Mouse (Mus musculus): ENCODE measurements around the gene Srsf12. TPM values are rescaled to one million over a fixed set of nuclear protein-coding genes. Genes with fewer than 3 reads are reported as not detected.

The Srsf12 gene
- total and polyA plus RNA-seq, 2 experiments from 2014 or later: 0.38 TPM; not detected in 1

GRCm38 (mm10) chr4:33229639-33230038, 20.8 kb downstream of the Srsf12 start:
- ATAC-seq (ENCODE audit: insufficient read depth, low read depth): no peak
- Histone ChIP-seq H3K4me2 (ENCODE audit: low read depth, low read length) (no peak overlapping the region), H3K9ac (replicated peaks; ENCODE audit: low read depth, low read length) (no peak overlapping the region), H3K9me3 (replicated peaks; ENCODE audit: control insufficient read depth, low read length) (no peaks in the 10 kb centered on the region), H3K27me3 (ENCODE audit: control insufficient read depth, insufficient read depth, low read length) (no peaks in the 10 kb centered on the region), H3K36me3 (replicated peaks; ENCODE audit: control insufficient read depth, insufficient read depth, low read length) (no peaks in the 10 kb centered on the region), H3K4me1 (ENCODE audit: control insufficient read depth, insufficient read depth) (no peaks in the 10 kb centered on the region), H3K4me3 (ENCODE audit: low read depth, low read length) (no peak overlapping the region), H3K27ac (ENCODE audit: low read depth) (no peak overlapping the region)
- 64% methylated on average over 4 of the region's 4 CpGs for WGBS
- DNase-seq (ENCODE audit: low spot score): no peak
- TF ChIP-seq EP300 (IDR thresholded peaks at IDR 0.05; ENCODE audit: low read depth) (no peak), CTCF (IDR thresholded peaks at IDR 0.05; ENCODE audit: low read depth) (no peak)

- Histone ChIP-seq H3K36me3 (replicated peaks; ENCODE audit: control insufficient read depth, insufficient read depth, low read length) (no peaks in the 10 kb centered on the region), H3K9me3 (replicated peaks; ENCODE audit: control insufficient read depth, low read length) (no peaks in the 10 kb centered on the region), H3K4me2 (ENCODE audit: low read depth, low read length) (no peak overlapping the region), H3K4me1 (ENCODE audit: control insufficient read depth, insufficient read depth) (no peaks in the 10 kb centered on the region), H3K4me3 (ENCODE audit: low read depth, low read length) (no peak overlapping the region), H3K27me3 (ENCODE audit: control insufficient read depth, insufficient read depth, low read length) (no peaks in the 10 kb centered on the region), H3K9ac (replicated peaks; ENCODE audit: low read depth, low read length) (no peak overlapping the region), H3K27ac (ENCODE audit: low read depth) (no peak overlapping the region)
- TF ChIP-seq EP300 (IDR thresholded peaks at IDR 0.05; ENCODE audit: low read depth) (no peak), CTCF (IDR thresholded peaks at IDR 0.05; ENCODE audit: low read depth) (no peak)
- WGBS: 81% methylated on average over 18 of the region's 18 CpGs
- no peak for DNase-seq (ENCODE audit: low spot score)
- no peak for ATAC-seq (ENCODE audit: insufficient read depth, low read depth)
Observed at GRCm38 (mm10) chr4:33230881-33231280, 22.1 kb downstream of the Srsf12 start.

- ATAC-seq (ENCODE audit: insufficient read depth, low read depth) (no peak), DNase-seq (ENCODE audit: low spot score) (no peak)
Observed at GRCm38 (mm10) chr4:33242536-33242935, 33.7 kb downstream of the Srsf12 start.

GRCm38 (mm10) chr4:33243016-33243758, 34.4 kb downstream of the Srsf12 start:
- Histone ChIP-seq H3K4me1 (ENCODE audit: control insufficient read depth, insufficient read depth) (peaks cover 13% of the 10 kb centered on the region), H3K36me3 (replicated peaks; ENCODE audit: control insufficient read depth, insufficient read depth, low read length) (peaks cover 38% of the 10 kb centered on the region), H3K4me2 (ENCODE audit: low read depth, low read length) (no peak overlapping the region), H3K27me3 (ENCODE audit: control insufficient read depth, insufficient read depth, low read length) (no peaks in the 10 kb centered on the region), H3K9me3 (replicated peaks; ENCODE audit: control insufficient read depth, low read length) (no peaks in the 10 kb centered on the region), H3K9ac (replicated peaks; ENCODE audit: low read depth, low read length) (no peak overlapping the region), H3K4me3 (ENCODE audit: low read depth, low read length) (no peak overlapping the region), H3K27ac (ENCODE audit: low read depth) (no peak overlapping the region)
- ATAC-seq (ENCODE audit: insufficient read depth, low read depth) (no peak), DNase-seq (ENCODE audit: low spot score) (no peak)
- TF ChIP-seq EP300 (IDR thresholded peaks at IDR 0.05; ENCODE audit: low read depth) (no peak), CTCF (IDR thresholded peaks at IDR 0.05; ENCODE audit: low read depth) (no peak)
- WGBS: 58% methylated on average over 12 of the region's 12 CpGs

More at GRCm38 (mm10) chr4:33242536-33242935, 33.7 kb downstream of the Srsf12 start:
- Histone ChIP-seq H3K4me2 (ENCODE audit: low read depth, low read length) (no peak overlapping the region), H3K27ac (ENCODE audit: low read depth) (no peak overlapping the region), H3K4me1 (ENCODE audit: control insufficient read depth, insufficient read depth) (peaks cover 13% of the 10 kb centered on the region), H3K9ac (replicated peaks; ENCODE audit: low read depth, low read length) (no peak overlapping the region), H3K9me3 (replicated peaks; ENCODE audit: control insufficient read depth, low read length) (no peaks in the 10 kb centered on the region), H3K27me3 (ENCODE audit: control insufficient read depth, insufficient read depth, low read length) (no peaks in the 10 kb centered on the region), H3K4me3 (ENCODE audit: low read depth, low read length) (no peak overlapping the region), H3K36me3 (replicated peaks; ENCODE audit: control insufficient read depth, insufficient read depth, low read length) (peaks cover 38% of the 10 kb centered on the region)
- WGBS: 62% methylated on average over 5 of the region's 5 CpGs
- TF ChIP-seq EP300 (IDR thresholded peaks at IDR 0.05; ENCODE audit: low read depth) (no peak), CTCF (IDR thresholded peaks at IDR 0.05; ENCODE audit: low read depth) (no peak)

- no peak for DNase-seq (ENCODE audit: low spot score)
- Histone ChIP-seq H3K4me3 (ENCODE audit: low read depth, low read length) (no peak overlapping the region), H3K9ac (replicated peaks; ENCODE audit: low read depth, low read length) (no peak overlapping the region), H3K27me3 (ENCODE audit: control insufficient read depth, insufficient read depth, low read length) (no peaks in the 10 kb centered on the region), H3K4me1 (ENCODE audit: control insufficient read depth, insufficient read depth) (peaks cover 13% of the 10 kb centered on the region), H3K36me3 (replicated peaks; ENCODE audit: control insufficient read depth, insufficient read depth, low read length) (peaks cover 38% of the 10 kb centered on the region), H3K4me2 (ENCODE audit: low read depth, low read length) (no peak overlapping the region), H3K27ac (ENCODE audit: low read depth) (no peak overlapping the region), H3K9me3 (replicated peaks; ENCODE audit: control insufficient read depth, low read length) (no peaks in the 10 kb centered on the region)
- 73% methylated on average over 4 of the region's 4 CpGs for WGBS
- TF ChIP-seq EP300 (IDR thresholded peaks at IDR 0.05; ENCODE audit: low read depth): no peak
- no peak for TF ChIP-seq CTCF (IDR thresholded peaks at IDR 0.05; ENCODE audit: low read depth)
- ATAC-seq (ENCODE audit: insufficient read depth, low read depth): no peak
Observed at GRCm38 (mm10) chr4:33243921-33244320, 35.1 kb downstream of the Srsf12 start.

Data from heart, postnatal 0 days (tissue).